In genomic region chr1:157461276-157461675, GRCm38 (mm10) we compare ENCODE assay signal across 21 mouse cellular contexts. TPM values are rescaled to one million over a fixed set of nuclear protein-coding genes. Genes with fewer than 3 reads are reported as not detected.
"Had no signal": no experiment of that assay in that cellular context is flagged by ENCODE, and none has a peak within 500 bp of the region (broad histone marks: within the 10 kb centered on the region; RNA-seq: fewer than 3 reads in every experiment).

No protein-coding gene starts in this region.

- H3K4me1 ChIP-seq: stomach, embryonic 15.5 days had no signal

- H3K27ac ChIP-seq: hindbrain, embryonic 14.5 days; hindbrain, postnatal 0 days; limb, embryonic 12.5 days; limb, embryonic 15.5 days; liver, embryonic 14.5 days; macrophage; midbrain, embryonic 12.5 days; midbrain, embryonic 15.5 days; neural tube, embryonic 13.5 days; stomach, embryonic 15.5 days had no signal

- H3K4me3 ChIP-seq: limb, embryonic 12.5 days; limb, embryonic 15.5 days; midbrain, embryonic 12.5 days; midbrain, embryonic 15.5 days; neural tube, embryonic 13.5 days; stomach, embryonic 15.5 days had no signal

- H3K9me3 ChIP-seq: limb, embryonic 12.5 days; limb, embryonic 15.5 days; midbrain, embryonic 12.5 days; midbrain, embryonic 15.5 days; neural tube, embryonic 13.5 days; stomach, embryonic 15.5 days had no signal

- H3K9ac ChIP-seq: hindbrain, embryonic 14.5 days; limb, embryonic 12.5 days; limb, embryonic 15.5 days; liver, embryonic 14.5 days; liver, postnatal 0 days; lung, embryonic 14.5 days; midbrain, embryonic 12.5 days; midbrain, embryonic 15.5 days; neural tube, embryonic 13.5 days; stomach, embryonic 15.5 days had no signal

- ATAC-seq: hindbrain, postnatal 0 days; inflammation-experienced regulatory T-cells, adult 6 months; intestine, embryonic 16.5 days; liver, postnatal 0 days; lung, postnatal 0 days; midbrain, embryonic 15.5 days had no signal

- H3K36me3 ChIP-seq: limb, embryonic 12.5 days; limb, embryonic 15.5 days; midbrain, embryonic 12.5 days; midbrain, embryonic 15.5 days; neural tube, embryonic 13.5 days; stomach, embryonic 15.5 days had no signal

- H3K4me2 ChIP-seq: hindbrain, embryonic 14.5 days; limb, embryonic 12.5 days; limb, embryonic 15.5 days; liver, embryonic 11.5 days; lung, embryonic 14.5 days; midbrain, embryonic 12.5 days; midbrain, embryonic 15.5 days; neural tube, embryonic 13.5 days; stomach, embryonic 15.5 days had no signal

- DNase-seq: left cerebral cortex, postnatal 4 days; liver, postnatal 0 days; lung, embryonic 14.5 days; right cerebral cortex, adult 18-20 months; right cerebral cortex, postnatal 14 days; right cerebral cortex, postnatal 4 days; thymus, postnatal 25 days had no signal

- H3K27me3 ChIP-seq: limb, embryonic 12.5 days; limb, embryonic 15.5 days; midbrain, embryonic 15.5 days; neural tube, embryonic 13.5 days; stomach, embryonic 15.5 days had no signal

RNA-seq across cellular contexts. Expression of gene Sec16b, which starts 45.3 kb away (rescaled TPM):
- polyA plus RNA-seq: macrophage had no signal
